Mouse (Mus musculus): ENCODE results near the gene Zfp592.
"Not testable (repeated sequence)": the region's sequence is repeated elsewhere in the genome, so short reads cannot be mapped to it uniquely, and the experiment has no call there.

Zfp592 gene

DNA sequence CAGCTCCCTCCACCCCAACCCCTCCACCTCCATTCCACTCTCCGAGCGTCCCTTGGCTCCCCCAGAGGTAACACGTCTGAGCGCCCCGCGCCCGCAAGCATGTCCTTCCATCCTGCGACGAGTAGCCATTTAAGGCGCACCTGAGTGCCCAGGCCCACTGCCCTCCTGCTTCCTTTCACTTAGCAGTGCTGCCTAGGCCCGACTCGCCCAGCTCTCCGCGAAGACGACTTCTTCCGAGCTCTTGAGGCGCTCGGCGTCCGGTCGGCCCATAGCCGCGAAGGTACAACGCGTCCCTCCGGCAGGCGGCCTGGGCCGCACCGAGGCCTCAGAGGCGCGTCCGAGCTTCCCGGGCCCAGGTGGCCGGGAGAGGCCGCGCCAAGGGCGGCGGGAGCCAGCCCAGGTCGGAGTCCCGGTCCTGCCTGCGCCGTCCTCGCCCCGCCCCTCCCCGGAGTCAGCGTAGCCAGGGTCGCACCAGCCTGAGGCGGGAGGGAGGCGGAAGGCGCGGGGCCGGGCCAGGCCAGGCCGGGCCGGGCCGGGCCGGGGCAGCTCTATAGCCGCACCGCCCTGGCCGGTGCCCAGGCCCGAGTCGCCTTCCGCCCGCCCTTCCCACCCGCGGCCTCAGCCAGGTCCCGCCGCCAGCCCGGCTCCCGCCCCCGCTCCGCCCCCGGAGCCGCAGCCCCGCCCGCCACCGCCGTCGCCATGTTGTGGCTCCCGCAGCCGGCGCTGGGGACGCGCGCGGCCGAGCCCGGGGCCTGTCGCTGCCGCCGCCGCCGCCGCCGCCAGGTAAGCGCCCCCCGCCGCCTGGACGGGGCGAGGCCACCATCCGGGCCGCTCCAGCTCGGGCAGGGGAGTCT, at the start of gene Zfp592:
Zfp592 (plus strand) TSS at position 702 of the 854 bp plus-strand sequence.
- peak; percentile 83 for DNase-seq (ENCODE audit: low spot score)

- peak; percentile 95 for DNase-seq (ENCODE audit: low spot score)
Observed at GRCm38 (mm10) chr7:80947445-80948350, 45.8 kb upstream of the Zfp592 start, which contains the start of gene Sec11a. Gene Sec11a (minus strand): TSS chr7:80947780.

DNA sequence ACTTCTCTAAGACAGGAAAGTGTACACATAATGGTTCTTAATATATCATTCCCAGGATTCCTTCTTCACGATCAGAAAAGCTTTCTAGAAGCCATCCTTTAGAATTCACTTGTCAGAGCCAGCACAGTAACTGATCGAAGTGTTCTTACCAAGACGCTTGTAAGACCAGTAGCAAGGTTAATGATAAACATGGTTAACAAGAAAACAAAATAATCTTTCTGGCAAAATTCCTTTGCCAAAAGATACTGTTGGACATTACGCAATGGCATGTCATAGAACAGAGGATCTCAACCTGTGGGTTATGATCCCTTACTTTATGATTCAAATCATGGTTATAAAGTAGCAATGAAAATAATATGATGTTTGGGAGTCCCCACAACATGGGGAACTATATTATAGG, 42.0 kb upstream of the Zfp592 start:
- DNase-seq (ENCODE audit: low spot score): no peak

DNA sequence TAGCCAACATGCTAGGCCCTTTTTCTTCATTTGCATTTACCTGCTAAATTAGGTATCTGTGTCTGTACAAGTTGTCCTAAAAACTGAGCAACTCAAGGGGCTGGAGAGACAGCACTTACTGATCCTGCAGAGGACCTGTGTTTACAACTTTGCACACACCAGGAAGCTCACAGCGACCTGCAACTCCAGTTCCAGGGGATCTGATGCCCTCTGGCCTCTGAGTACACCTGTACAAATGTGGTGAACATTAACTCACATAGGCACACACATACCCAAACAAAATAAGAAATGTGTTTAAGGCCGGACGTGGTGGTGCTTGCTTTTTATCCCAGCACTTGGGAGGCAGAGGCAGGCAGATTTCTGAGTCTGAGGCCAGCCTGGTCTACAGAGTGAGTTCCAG, 41.3 kb upstream of the Zfp592 start:
- no peak for DNase-seq (ENCODE audit: low spot score)

DNA sequence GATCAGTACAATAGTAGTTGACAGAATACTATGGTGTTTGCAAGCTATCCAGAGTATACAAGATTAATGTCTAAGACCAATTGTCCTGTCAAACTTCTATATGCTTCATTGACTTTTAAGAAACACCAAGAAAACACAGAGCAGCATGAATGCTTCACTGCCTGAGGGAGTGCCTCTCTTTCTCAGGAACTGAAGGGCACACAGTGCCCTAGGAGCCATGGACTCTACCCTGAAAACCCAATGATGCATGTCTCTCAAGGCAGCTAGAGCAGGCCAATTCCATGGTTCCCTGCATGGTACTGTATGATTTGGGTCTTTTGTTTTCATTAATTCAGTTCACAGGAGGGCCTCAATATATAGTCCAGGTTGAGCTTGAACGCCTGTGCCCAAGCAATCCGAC, 39.2 kb upstream of the Zfp592 start:
- no peak for DNase-seq (ENCODE audit: low spot score)

DNA sequence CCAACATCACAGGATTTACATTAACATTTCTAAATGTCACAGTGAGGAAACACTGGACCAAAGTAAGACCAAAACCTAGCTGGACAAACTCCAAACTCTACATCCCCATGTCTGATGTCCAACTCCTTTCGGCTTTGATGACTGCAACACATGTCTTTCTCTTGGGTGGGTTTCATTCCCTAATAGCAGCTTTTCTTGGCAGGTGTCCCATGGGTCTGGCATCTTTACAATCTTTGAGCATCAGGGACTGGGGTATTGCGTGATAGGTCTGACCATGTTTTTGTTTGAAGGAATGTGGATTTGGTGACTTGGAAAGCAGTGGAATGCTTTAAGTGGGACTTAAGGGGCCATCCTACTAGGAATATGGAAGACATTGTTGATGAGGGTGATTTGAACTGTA, 36.6 kb upstream of the Zfp592 start:
- no peak for DNase-seq (ENCODE audit: low spot score)

- no peak for DNase-seq (ENCODE audit: low spot score)
Observed at GRCm38 (mm10) chr7:80959003-80959402, 34.5 kb upstream of the Zfp592 start.

DNA sequence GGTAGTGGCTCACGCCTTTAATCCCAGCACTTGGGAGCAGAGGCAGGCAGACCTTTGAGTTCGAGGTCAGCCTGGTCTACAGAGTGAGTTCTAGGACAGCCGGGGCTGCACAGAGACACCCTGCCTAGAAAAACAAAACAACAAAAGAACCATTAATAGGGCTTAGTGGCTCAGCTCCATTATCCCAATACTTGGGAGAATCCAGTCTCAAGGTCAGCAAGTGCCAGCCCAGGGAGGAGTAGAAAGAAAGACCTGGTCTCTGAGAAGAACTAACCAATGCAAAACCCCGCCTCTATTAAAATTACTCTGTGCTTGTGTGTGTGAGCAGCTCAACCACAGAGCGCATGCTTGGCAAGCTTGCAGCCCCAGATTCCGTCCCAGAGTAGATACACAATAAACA, 30.7 kb upstream of the Zfp592 start:
- no peak for DNase-seq (ENCODE audit: low spot score)

GRCm38 (mm10) chr7:80970913-80971312, 22.6 kb upstream of the Zfp592 start:
- DNase-seq (ENCODE audit: low spot score): no peak

DNA sequence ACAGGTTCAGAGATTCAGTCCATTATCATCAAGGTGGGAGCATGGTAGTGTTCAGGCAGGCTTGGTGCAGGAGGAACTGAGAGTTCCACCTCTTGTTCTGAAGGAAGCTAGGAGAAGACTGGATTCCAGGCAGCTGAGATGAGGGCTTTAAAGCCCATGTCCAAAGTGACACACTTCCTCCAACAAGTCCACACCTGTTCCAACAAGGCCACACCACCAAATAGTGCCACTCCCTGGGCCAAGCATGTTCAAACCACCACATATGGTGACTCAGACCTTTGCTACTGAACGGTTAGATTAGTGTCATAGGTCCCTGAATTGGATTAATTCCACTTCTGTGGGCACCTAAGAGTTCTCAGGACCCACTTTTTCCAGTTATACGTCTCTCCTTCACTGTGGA, 22.1 kb upstream of the Zfp592 start:
- DNase-seq (ENCODE audit: low spot score): no peak

DNA sequence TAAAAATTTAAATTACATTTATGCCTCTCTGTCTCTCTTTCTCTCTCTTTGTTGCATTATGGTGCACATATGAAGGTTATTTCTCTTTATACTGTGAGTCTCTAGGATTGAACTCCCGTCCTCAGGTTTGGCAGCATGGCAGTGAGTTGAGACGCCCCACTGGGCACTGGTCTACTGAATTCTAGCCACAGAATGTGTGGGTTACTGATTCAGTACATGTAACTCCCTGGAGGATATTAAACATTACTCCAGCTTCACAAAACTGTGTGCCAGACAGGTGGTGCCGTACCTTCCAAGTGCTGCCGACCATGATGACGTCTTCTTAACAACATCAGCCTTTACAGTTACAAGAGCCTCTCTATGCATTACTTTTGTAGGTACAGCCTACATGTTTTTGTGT, 21.4 kb upstream of the Zfp592 start:
- DNase-seq (ENCODE audit: low spot score): no peak

DNA sequence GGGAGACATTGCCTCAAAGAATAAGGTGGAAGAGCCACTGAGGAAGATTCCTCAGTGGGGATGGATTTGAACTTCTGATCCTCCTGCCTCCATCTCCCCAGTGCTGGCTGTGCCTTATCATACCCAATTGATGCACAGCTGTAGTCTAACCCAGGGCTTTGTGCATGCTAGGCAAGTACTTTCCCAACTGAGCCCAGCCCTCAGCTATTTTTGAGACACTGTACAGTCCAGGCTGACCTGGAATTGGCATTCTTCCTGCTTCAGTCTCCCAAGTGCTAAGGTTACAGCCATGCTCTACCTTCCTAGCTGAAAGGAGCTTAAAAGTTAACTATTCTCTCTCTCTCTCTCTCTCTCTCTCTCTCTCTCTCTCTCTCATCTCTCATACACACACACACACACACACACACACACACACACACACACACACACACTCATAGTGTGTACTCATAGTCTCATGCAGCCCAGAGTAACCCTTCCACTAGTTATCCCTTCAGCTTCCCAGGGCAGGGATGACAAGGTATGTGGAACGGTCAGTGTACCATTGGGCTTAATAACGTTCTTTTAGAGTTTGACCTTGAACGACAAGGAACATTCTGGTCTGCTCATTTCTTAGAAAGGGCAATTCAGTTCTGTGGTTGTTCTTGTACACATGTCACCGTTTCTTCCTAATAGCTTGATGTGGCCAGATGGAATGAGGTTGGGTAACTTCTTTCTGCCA, 20.4 kb upstream of the Zfp592 start:
- DNase-seq (ENCODE audit: low spot score): not testable (repeated sequence)

- DNase-seq (ENCODE audit: low spot score): not testable (repeated sequence)
Observed at GRCm38 (mm10) chr7:80973638-80974015, 19.9 kb upstream of the Zfp592 start.

DNA sequence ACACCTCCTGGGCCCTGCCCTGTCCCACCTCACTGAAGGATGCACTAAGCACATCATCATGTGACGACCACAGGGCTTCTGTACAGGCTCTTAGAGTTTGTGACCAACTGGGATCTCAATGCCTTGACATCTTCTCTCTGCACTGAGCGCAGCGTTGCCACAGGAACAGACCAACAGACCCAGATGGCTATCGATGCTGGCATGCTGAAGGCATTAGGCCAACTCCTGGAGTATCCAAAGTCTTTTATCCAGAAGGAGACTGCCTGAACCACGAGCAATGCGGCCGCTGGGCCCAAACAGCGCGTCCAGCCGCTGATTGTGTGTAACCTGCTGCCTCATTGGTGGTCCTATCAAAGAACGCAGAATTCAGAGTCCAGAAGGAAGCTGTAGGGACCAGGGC, 12.9 kb upstream of the Zfp592 start:
- DNase-seq (ENCODE audit: low spot score): peak; percentile 54

GRCm38 (mm10) chr7:80986458-80987187, 6.9 kb upstream of the Zfp592 start:
- no peak for DNase-seq (ENCODE audit: low spot score)

GRCm38 (mm10) chr7:80987805-80988625, 5.5 kb upstream of the Zfp592 start:
- DNase-seq (ENCODE audit: low spot score): no peak

GRCm38 (mm10) chr7:80990276-80990675, 3.2 kb upstream of the Zfp592 start:
- no peak for DNase-seq (ENCODE audit: low spot score)

- no peak for DNase-seq (ENCODE audit: low spot score)
Observed at GRCm38 (mm10) chr7:80991589-80991988, 1.9 kb upstream of the Zfp592 start.

DNA sequence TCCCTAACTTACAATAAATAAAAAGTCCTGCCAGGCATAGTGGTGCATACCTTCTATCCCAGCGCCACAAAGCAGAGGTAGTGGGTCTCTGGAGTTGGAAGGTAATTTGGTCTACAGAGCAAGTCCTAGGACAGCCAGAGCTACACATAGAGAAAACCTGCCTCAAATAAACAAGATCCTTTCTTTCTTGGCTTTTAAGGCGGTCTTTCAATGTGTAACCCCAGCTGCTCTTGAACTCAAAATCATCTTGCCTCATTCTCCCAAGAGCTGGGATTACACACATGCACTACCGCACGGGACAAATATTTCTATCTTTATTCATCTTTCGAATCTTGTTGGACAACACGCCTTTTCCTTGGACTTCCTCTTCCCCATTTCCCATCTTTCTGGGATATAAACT, 1.4 kb upstream of the Zfp592 start:
- DNase-seq (ENCODE audit: low spot score): peak; percentile 13

DNA sequence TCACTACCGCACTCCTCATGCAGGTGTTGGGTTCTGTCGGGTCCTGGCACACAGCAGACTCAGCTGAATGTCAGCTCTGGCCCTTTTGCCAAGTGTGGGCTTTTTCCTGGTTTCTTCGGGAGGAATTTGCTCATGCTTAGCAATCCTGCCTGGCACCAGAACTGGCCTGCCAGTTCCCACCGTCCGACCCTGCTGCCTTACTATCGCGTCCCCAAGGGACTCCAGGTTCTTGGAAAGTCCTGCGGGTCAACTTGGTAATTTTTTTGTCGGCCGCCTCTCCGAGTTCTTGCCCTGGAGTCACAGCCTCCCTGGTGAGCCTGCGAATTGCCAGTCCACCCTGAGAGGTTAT, 876 bp upstream of the Zfp592 start:
- peak; percentile 63 for DNase-seq (ENCODE audit: low spot score)
